Mouse (Mus musculus) midbrain, embryonic 12.5 days (tissue): Measurements from ENCODE around the gene Sipa1l1. TPM values are rescaled to one million over a fixed set of nuclear protein-coding genes. Genes with fewer than 3 reads are reported as not detected.

Experiments
- ATAC-seq: fragments of 200-750 bp; cut with Nextera tagmentation; 2 replicates; pipeline ENCODE4 v1.8.0; 2017; ENCODE audit warnings: low read depth, moderate TSS enrichment, moderate library complexity; ENCODE audit not compliant: low FRiP score
- H3K27ac ChIP-seq: fragments of 300-500 bp; sonication (generic); replicated peaks from 2 replicates; pipeline ENCODE4 v1.5.1; 2016; ENCODE audit warnings: mild to moderate bottlenecking
- H3K27me3 ChIP-seq: fragments of 300-500 bp; sonication (generic); 2 replicates; pipeline ENCODE4 v1.6.1; 2016; ENCODE audit warnings: mild to moderate bottlenecking
- H3K36me3 ChIP-seq: fragments of 300-500 bp; sonication (generic); 2 replicates; pipeline ENCODE4 v1.6.1; 2016
- H3K4me1 ChIP-seq: fragments of 300-500 bp; sonication (generic); 2 replicates; pipeline ENCODE4 v1.6.1; 2016
- H3K4me2 ChIP-seq: fragments of 300-500 bp; sonication (generic); replicated peaks from 2 replicates; pipeline ENCODE4 v1.6.1; 2016; ENCODE audit warnings: mild to moderate bottlenecking, moderate library complexity
- H3K4me3 ChIP-seq: fragments of 300-500 bp; sonication (generic); 2 replicates; pipeline ENCODE4 v1.5.1; 2016; ENCODE audit warnings: mild to moderate bottlenecking
- H3K9ac ChIP-seq: fragments of 300-500 bp; sonication (generic); replicated peaks from 2 replicates; pipeline ENCODE4 v1.6.1; 2016; ENCODE audit warnings: mild to moderate bottlenecking, moderate library complexity
- H3K9me3 ChIP-seq: fragments of 300-500 bp; sonication (generic); 2 replicates; pipeline ENCODE4 v1.6.1; 2016; ENCODE audit warnings: mild to moderate bottlenecking
- whole genome bisulfite sequencing: fragments of 180-500 bp; shearing (Covaris S2); methylation state at CpG from one replicate; pipeline ENCODE4 v1.1.7; 2016; 5-methylcytosine and 5-hydroxymethylcytosine counted together
- polyA plus RNA-seq: library from polyadenylated mRNA; unstranded; fragments of >200 nt; fragmentation: Nextera tagmentation; extraction: Ambion mirVana; gene quantifications from 2 replicates; pipeline ENCODE4 v1.2.1, GENCODE M21; 2016

Gene Sipa1l1
- polyA plus RNA-seq, 1 experiment from 2014 or later = 28.6 TPM

DNA sequence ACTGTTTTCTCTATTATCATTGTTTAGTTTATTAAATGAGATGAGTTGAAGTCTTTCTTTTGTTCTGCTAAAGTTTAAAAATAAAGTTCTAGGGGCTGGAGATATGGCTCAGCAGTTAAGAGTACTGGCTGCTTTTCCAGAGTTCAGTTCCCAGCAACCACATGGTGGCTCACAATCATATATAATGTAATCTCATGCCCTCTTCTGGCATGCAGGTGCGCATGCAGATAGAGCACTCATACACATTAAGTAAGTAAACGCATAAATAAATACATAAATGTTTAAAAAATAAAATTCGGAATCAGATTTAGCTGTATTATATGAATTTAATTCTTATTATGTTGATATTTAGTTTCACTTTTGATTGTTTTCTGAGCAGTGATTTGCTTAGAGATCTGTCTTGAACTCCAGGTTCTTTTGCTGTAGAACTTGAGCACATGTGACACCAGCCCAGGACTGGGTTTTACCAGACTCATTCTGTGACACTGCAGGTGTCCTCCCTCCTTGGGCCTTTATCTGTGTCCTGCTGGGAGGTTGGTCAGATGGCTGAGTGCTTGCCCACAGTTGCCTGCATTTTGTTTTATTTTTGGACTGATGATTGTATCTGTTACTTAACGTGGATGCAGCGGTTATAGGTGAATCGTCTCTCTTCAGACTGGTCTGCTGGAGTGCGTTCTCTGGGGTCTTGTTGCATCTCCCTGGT lies 124.6 kb downstream of the Sipa1l1 start:
- Histone ChIP-seq H3K4me3 (no peak overlapping the region), H3K9ac (no peak overlapping the region), H3K27ac (no peak overlapping the region), H3K27me3 (no peaks in the 10 kb centered on the region), H3K4me2 (no peak overlapping the region), H3K9me3 (no peaks in the 10 kb centered on the region), H3K36me3 (no peaks in the 10 kb centered on the region; the same call in 1 of the 2 replicates), H3K4me1 (no peaks in the 10 kb centered on the region)
- ATAC-seq = no peak
- WGBS = 91% methylated on average over 7 of the region's 7 CpGs

DNA sequence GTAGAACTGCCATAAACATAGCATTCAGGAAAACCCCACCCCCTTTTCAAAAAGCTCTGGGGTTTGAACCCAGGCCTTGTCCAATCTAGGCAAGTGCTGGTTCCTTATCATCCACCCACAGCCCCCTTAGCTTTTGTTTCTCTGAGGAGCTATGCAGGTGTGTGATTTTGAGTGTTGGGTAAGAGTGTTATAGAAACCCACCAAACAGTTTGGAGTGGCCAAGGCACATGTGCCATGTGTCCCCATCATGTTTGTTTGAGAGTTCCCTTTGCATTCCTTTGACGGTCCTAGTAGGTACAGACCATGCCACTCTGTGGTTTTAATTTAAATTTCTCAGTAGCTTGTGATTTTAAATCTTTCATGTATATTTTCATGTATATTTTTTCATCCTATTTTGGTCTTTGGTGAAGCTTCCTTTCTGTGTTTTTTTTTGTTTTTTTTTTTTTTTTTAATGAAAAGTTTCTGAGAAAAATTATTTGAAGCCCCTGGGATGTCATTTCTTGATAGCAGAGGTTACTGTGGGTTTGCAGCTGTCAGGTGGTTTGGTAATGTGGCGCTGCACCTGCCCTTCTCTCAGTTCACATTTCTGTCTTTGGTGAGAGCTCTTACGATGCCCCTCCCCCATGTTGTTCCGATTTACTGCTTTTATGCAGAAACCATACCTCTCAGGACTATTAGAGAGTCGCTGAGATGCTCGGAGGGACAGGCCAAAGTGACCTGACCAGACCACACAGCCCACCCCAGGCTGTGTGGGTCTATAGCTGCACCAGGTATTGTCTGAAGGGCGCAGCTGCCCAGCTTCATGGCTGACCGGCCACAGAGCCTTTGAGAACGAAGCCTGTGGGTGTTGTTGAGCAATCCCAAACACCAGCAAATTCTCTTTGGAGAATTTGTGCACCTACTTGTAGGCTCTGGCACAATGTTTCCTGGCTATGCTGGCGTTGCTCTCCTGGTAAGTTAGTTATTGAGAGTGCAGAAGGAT lies 126.1 kb downstream of the Sipa1l1 start:
- H3K9ac ChIP-seq = no peak overlapping the region
- no peaks in the 10 kb centered on the region for H3K27me3 ChIP-seq
- H3K27ac ChIP-seq = no peak overlapping the region
- no peak overlapping the region for H3K4me3 ChIP-seq
- H3K9me3 ChIP-seq = no peaks in the 10 kb centered on the region
- no peak for ATAC-seq
- H3K4me2 ChIP-seq = no peak overlapping the region
- H3K4me1 ChIP-seq = no peaks in the 10 kb centered on the region
- 71% methylated on average over 10 of the region's 10 CpGs for WGBS
- no peaks in the 10 kb centered on the region; the same call in 1 of the 2 replicates for H3K36me3 ChIP-seq

DNA sequence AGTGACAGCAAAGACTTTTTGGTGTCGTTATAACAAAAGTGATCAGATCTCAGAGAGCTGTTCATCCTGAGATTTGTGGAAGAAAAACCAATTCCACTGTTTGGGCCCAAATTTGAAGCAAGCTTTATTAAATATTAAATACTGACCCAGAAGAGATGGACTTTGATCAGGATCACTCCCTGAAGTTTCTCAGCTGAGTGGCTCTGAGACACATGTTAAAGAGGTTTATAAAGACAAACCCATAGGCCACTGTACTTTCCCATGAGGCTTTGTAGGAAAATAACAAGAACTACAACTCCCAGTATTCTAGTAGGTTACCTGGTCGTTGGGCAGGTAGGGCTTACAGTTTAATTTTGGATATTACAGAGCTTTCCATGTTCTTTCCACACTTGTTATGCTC lies 127.2 kb downstream of the Sipa1l1 start:
- H3K4me2 ChIP-seq = no peak overlapping the region
- H3K27ac ChIP-seq = no peak overlapping the region
- 90% methylated on average over 2 of the region's 2 CpGs for WGBS
- no peak overlapping the region for H3K9ac ChIP-seq
- no peaks in the 10 kb centered on the region; the same call in 1 of the 2 replicates for H3K36me3 ChIP-seq
- no peak overlapping the region for H3K4me3 ChIP-seq
- H3K9me3 ChIP-seq = no peaks in the 10 kb centered on the region
- H3K4me1 ChIP-seq = no peaks in the 10 kb centered on the region
- ATAC-seq = no peak
- no peaks in the 10 kb centered on the region for H3K27me3 ChIP-seq

DNA sequence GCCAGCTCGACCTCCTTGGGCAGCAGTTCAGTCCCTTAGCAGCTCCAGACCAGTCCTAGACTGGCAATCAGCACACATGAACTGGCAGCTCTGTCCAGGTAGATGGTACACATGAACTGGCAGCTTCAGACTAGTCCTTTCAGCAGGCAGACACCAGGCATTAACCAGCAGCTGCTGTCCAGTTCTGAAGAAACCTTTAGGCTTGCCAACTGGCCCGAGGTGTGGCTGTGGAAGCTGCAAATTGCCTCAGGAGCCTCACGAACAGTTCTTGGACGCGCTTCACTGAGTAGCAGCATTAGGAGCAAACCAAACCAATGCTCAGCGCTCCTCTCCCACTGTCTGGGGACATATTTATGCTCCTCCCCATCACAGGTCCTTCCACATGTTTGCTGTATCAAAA lies 128.1 kb downstream of the Sipa1l1 start:
- ATAC-seq = no peak
- H3K27me3 ChIP-seq = no peaks in the 10 kb centered on the region
- no peak overlapping the region for H3K9ac ChIP-seq
- H3K36me3 ChIP-seq = no peaks in the 10 kb centered on the region; the same call in 1 of the 2 replicates
- no peak overlapping the region for H3K27ac ChIP-seq
- H3K4me3 ChIP-seq = no peak overlapping the region
- 81% methylated on average over 6 of the region's 6 CpGs for WGBS
- no peak overlapping the region for H3K4me2 ChIP-seq
- H3K4me1 ChIP-seq = no peaks in the 10 kb centered on the region
- H3K9me3 ChIP-seq = no peaks in the 10 kb centered on the region

DNA sequence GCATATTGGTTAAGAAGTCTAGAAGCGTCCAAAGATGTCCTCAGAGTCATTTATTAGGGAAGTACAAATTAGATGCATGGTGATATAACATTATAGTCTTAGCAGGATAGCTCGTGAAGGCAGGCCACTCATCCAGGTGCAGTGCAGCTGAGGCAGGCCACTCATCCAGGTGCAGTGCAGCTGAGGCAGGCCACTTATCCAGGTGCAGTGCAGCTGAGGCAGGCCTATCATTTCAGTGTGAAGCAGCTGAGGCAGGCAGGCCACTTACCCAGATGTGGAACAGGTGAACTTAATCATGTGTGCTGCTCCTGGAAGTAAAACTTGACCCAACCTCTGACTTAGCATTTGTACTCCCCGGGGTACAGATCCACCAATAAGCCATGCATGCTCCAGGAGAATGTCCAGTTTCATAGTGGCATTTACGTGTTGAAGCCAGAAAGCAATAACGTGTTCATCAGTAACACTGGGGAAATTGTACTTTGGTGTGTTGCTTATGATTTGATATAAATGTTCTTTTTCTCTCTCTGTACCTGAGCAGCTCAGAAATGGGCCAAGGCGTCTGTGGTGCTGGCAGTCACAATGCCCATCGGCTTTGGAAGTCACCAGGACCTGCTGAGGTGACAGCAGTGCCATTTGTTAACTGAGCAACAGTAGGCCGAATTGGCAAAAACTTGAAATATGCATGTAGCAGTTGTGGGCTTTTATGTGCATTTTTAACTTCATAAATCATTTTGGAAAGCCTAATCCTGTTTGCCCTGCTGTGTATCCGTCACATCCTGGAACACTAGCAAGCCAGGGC lies 129.7 kb downstream of the Sipa1l1 start:
- H3K9ac ChIP-seq = no peak overlapping the region
- H3K36me3 ChIP-seq = no peaks in the 10 kb centered on the region
- H3K27me3 ChIP-seq = no peaks in the 10 kb centered on the region
- H3K4me1 ChIP-seq = no peaks in the 10 kb centered on the region
- ATAC-seq = no peak
- no peak overlapping the region for H3K4me2 ChIP-seq
- no peaks in the 10 kb centered on the region for H3K9me3 ChIP-seq
- no peak overlapping the region for H3K4me3 ChIP-seq
- H3K27ac ChIP-seq = no peak overlapping the region
- 91% methylated on average over 9 of the region's 9 CpGs for WGBS

DNA sequence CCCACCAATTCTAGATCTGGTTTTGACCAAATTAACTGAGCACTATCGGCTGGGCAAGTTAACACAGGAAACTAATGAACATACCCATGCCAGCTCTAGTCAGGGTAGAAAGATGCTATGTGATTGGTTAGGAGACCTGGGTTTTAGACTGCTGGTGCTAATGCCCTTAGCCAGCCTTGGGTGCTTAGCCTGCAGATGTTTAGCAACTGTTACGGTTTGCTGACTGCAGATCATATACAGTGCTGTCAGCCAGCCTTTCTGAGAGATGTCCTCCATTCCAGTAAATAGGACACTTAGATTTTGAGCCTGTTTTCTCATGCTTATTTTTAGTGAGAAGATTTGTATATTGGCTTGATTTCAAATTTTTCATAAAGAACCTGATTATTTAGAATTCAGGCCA lies 135.0 kb downstream of the Sipa1l1 start:
- ATAC-seq = no peak
- WGBS = 87% methylated on average over 2 of the region's 2 CpGs

DNA sequence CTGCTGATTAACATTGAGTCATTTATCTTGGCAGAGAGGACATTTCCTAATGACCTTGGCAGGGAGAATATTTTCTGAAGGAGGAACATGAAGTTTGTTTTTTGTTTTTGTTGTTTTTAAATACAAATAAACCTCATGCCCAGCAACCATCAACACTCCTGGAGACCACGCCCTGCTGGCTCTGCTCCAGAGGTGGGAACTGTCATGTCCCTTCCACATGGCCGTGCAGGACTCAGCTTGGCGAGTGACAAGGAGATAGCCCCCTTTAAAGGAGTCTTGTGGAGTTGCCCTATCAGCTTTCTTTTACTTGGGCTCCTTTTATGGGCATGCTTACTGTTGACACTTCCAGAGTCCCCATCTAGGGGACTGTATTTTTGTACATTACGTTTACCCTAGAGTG lies 136.9 kb downstream of the Sipa1l1 start:
- WGBS = 91% methylated on average over 4 of the region's 4 CpGs
- H3K4me2 ChIP-seq = no peak overlapping the region

More for the DNA sequence above, 135.0 kb downstream of the Sipa1l1 start:
- H3K9ac ChIP-seq = no peak overlapping the region
- H3K27me3 ChIP-seq = no peaks in the 10 kb centered on the region
- H3K4me1 ChIP-seq = no peaks in the 10 kb centered on the region
- H3K4me2 ChIP-seq = no peak overlapping the region
- no peak overlapping the region for H3K27ac ChIP-seq
- H3K9me3 ChIP-seq = no peaks in the 10 kb centered on the region
- no peak overlapping the region for H3K4me3 ChIP-seq
- no peaks in the 10 kb centered on the region for H3K36me3 ChIP-seq

DNA sequence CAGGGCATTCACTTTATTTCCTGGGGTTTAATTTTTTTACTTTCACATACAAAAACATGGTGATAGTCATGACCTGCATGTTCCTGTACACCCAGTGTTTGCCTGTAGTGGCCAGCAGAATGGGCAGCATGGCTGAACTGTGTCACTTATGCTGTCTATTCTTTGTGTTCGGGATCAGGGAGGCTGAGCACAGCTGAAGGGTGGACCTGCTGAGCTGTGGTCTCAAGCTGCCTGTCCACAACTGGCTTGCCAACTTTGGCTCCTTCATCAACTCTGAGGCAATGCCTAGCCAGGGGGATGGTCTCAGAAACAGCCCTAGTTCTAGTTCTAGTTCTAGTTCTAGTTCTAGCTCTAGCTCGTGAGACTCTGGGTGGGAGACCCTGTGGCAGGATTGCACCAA lies 142.5 kb downstream of the Sipa1l1 start:
- no peak for ATAC-seq
- 75% methylated on average over 2 of the region's 2 CpGs for WGBS
- no peak overlapping the region for H3K4me3 ChIP-seq

More for the DNA sequence above, 136.9 kb downstream of the Sipa1l1 start:
- Histone ChIP-seq H3K9me3 (no peaks in the 10 kb centered on the region), H3K4me1 (0 out of 2 replicates have a peak, but pooled peaks cover 4% of the 10 kb centered on the region), H3K27ac (no peak overlapping the region), H3K4me3 (no peak overlapping the region), H3K9ac (no peak overlapping the region), H3K36me3 (no peaks in the 10 kb centered on the region), H3K27me3 (no peaks in the 10 kb centered on the region)
- ATAC-seq = no peak

DNA sequence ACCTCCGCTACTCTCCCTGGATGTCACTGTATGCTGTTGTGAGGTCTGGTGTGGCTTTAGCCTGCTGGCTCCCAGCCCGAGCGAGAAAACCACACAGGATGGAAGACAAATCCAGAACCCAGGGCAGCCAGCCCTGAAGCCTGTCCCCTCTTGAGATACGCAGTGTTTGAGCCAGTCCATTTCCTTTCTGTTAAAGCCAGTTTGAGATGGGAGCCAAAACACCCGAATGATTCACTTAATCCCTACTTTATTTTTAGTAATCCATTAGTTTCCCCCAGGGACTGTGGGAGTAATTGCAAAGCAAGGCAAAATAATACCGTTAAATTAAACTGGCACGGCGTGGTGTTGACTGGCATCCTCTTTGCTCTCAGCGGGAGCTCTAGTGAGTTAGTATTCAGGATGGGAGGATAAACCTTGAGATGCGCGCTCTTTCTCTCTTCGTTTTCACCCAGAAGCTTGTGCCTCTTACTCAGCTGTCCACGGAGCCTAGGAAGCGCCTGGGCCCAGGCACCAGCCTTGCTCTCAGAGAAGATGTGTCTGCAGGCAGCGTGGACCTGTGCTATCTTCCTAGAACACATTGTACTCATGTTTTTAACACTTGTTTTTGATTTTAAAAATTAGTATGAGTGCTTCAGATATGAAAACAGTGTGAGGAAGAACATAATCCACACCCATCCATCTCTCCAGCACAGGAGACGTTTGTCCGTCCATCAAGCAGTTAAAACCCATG lies 143.1 kb downstream of the Sipa1l1 start:
- Histone ChIP-seq H3K27me3 (no peaks in the 10 kb centered on the region), H3K9ac (no peak overlapping the region), H3K27ac (peak overlapping the region; percentile 52; the same call in 1 of the 2 replicates), H3K4me1 (peaks cover 14% of the 10 kb centered on the region; the same call in 1 of the 2 replicates), H3K4me2 (no peak overlapping the region), H3K9me3 (no peaks in the 10 kb centered on the region), H3K4me3 (no peak overlapping the region), H3K36me3 (no peaks in the 10 kb centered on the region)
- ATAC-seq = no peak
- 43% methylated on average over 17 of the region's 17 CpGs for WGBS

More for the DNA sequence above, 142.5 kb downstream of the Sipa1l1 start:
- no peak overlapping the region for H3K4me2 ChIP-seq
- no peaks in the 10 kb centered on the region for H3K36me3 ChIP-seq
- peak overlapping the region; percentile 52; the same call in 1 of the 2 replicates for H3K27ac ChIP-seq
- no peak overlapping the region for H3K9ac ChIP-seq
- H3K9me3 ChIP-seq = no peaks in the 10 kb centered on the region
- no peaks in the 10 kb centered on the region for H3K27me3 ChIP-seq
- peaks cover 14% of the 10 kb centered on the region; the same call in 1 of the 2 replicates for H3K4me1 ChIP-seq

DNA sequence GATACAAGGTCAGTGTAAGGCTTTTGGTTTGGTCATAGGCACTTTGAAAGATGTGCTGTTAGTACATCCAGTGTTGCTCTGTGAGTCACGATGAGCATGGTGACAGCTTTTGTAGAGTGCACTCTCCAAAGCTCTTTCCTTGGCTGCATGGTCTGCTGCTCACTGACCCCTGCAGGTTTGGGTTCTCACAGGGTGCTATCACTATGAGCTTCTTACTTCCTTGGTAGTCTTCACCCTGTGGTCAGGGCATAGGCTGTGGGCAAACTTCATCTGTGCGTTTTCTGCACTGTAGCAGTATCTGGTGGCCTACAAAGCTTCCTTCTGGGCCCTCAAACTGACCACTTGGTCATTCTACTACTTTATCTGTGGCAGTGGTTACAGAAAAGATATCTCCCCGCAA lies 144.0 kb downstream of the Sipa1l1 start:
- no peak overlapping the region for H3K4me3 ChIP-seq
- H3K4me2 ChIP-seq = no peak overlapping the region
- no peak for ATAC-seq
- no peaks in the 10 kb centered on the region for H3K36me3 ChIP-seq
- H3K27ac ChIP-seq = no peak overlapping the region
- no peaks in the 10 kb centered on the region for H3K27me3 ChIP-seq
- H3K4me1 ChIP-seq = peaks cover 14% of the 10 kb centered on the region; the same call in 1 of the 2 replicates
- H3K9me3 ChIP-seq = no peaks in the 10 kb centered on the region
- 87% methylated on average over 3 of the region's 3 CpGs for WGBS
- H3K9ac ChIP-seq = no peak overlapping the region
